Mouse (Mus musculus): ENCODE data around the gene Batf.

- TF ChIP-seq CTCF (IDR thresholded peaks at IDR 0.05; ENCODE audit: borderline replicate concordance, insufficient read depth, low read length) (peak; percentile 11; the same call in 1 of the 2 replicates), POLR2A (IDR thresholded peaks at IDR 0.05; ENCODE audit: low read depth, low read length) (no peak)
Measured at GRCm38 (mm10) chr12:85645664-85646063, 40.8 kb upstream of the Batf start.
